Mouse (Mus musculus) brain, embryonic 14.5 days (tissue): ENCODE data around the gene Erc2. TPM values are rescaled to one million over a fixed set of nuclear protein-coding genes. Genes with fewer than 3 reads are reported as not detected.

Experiments used
- DNase-seq: peaks from one replicate; pipeline ENCODE4 v3.0.0-alpha.2; 2011; ENCODE audit warnings: low read depth
- CTCF ChIP-seq: fragments of 200-500 bp; IDR thresholded peaks from 2 replicates; pipeline ENCODE4 v1.5.1; 2012; ENCODE audit warnings: inconsistent platforms, mild to moderate bottlenecking, moderate library complexity, borderline replicate concordance; ENCODE audit not compliant: insufficient read depth, insufficient read length; ENCODE audit errors: extremely low read depth
- POLR2A ChIP-seq: fragments of 200-500 bp; IDR thresholded peaks from 2 replicates; pipeline ENCODE4 v1.6.1; 2012; ENCODE audit warnings: mild to moderate bottlenecking, inconsistent platforms, borderline replicate concordance; ENCODE audit not compliant: poor library complexity, insufficient read depth, insufficient read length, severe bottlenecking; ENCODE audit errors: extremely low read depth
- polyA plus RNA-seq: library from polyadenylated mRNA; depleted of rRNA; stranded (reverse); fragments of >200 nt; gene quantifications from 2 replicates; pipeline ENCODE4 v1.2.3, GENCODE M21; 2012

The Erc2 gene
- polyA plus RNA-seq, 1 experiment: 59.4 TPM

- TF ChIP-seq POLR2A: no peak
- no peak for TF ChIP-seq CTCF
Measured at GRCm38 (mm10) chr14:27668151-27668550, 45.9 kb downstream of the Erc2 start.

GRCm38 (mm10) chr14:27669939-27670338 is 47.7 kb downstream of the Erc2 start:
- TF ChIP-seq POLR2A (no peak), CTCF (no peak)
- no peak for DNase-seq

More at GRCm38 (mm10) chr14:27668151-27668550, 45.9 kb downstream of the Erc2 start:
- no peak for DNase-seq

- DNase-seq: no peak
- no peak for TF ChIP-seq CTCF
- no peak for TF ChIP-seq POLR2A
Measured at GRCm38 (mm10) chr14:27672761-27673160, 50.5 kb downstream of the Erc2 start.

- TF ChIP-seq CTCF (no peak), POLR2A (no peak)
- no peak for DNase-seq
Measured at GRCm38 (mm10) chr14:27674096-27674495, 51.9 kb downstream of the Erc2 start.

GRCm38 (mm10) chr14:27674561-27674960 is 52.3 kb downstream of the Erc2 start:
- no peak for TF ChIP-seq POLR2A
- no peak for TF ChIP-seq CTCF

GRCm38 (mm10) chr14:27675071-27675470 is 52.8 kb downstream of the Erc2 start:
- TF ChIP-seq CTCF (no peak), POLR2A (no peak)
- no peak for DNase-seq

More at GRCm38 (mm10) chr14:27674561-27674960, 52.3 kb downstream of the Erc2 start:
- DNase-seq: no peak

- DNase-seq: no peak
- TF ChIP-seq CTCF (no peak), POLR2A (no peak)
Measured at GRCm38 (mm10) chr14:27682368-27683052, 60.3 kb downstream of the Erc2 start.

- DNase-seq: peak; percentile 78
- TF ChIP-seq POLR2A (no peak), CTCF (no peak)
Measured at GRCm38 (mm10) chr14:27695781-27696180, 73.6 kb downstream of the Erc2 start.

- peak; percentile 24 for DNase-seq
- TF ChIP-seq POLR2A (no peak), CTCF (no peak)
Measured at GRCm38 (mm10) chr14:27717364-27717763, 95.1 kb downstream of the Erc2 start.

GRCm38 (mm10) chr14:27719601-27720000 is 97.4 kb downstream of the Erc2 start:
- TF ChIP-seq POLR2A (no peak), CTCF (no peak)
- DNase-seq: no peak

GRCm38 (mm10) chr14:27720944-27721343 is 98.7 kb downstream of the Erc2 start:
- TF ChIP-seq POLR2A (no peak), CTCF (no peak)
- DNase-seq: no peak

- TF ChIP-seq POLR2A: no peak
- TF ChIP-seq CTCF: no peak
- DNase-seq: no peak
Measured at GRCm38 (mm10) chr14:27721759-27722158, 99.5 kb downstream of the Erc2 start.

GRCm38 (mm10) chr14:27727541-27727940 is 105.3 kb downstream of the Erc2 start:
- no peak for DNase-seq
- TF ChIP-seq POLR2A (no peak), CTCF (no peak)
